Mouse (Mus musculus) MEL (cell line): Measurements from ENCODE around the gene Arhgef3. TPM values are rescaled to one million over a fixed set of nuclear protein-coding genes. Genes with fewer than 3 reads are reported as not detected.

Source experiments
- DNase-seq: peaks from one replicate; pipeline ENCODE4 v3.0.0; 2011; ENCODE audit warnings: low read depth, low spot score
- H3K27ac ChIP-seq: 2 replicates; pipeline ENCODE4 v1.5.1; 2012; ENCODE audit warnings: low read depth, mild to moderate bottlenecking, control low read depth, low read length, moderate library complexity; ENCODE audit not compliant: control insufficient read depth
- H3K27me3 ChIP-seq, 2 experiments: fragments of 150-350 bp in 1 of 2; sonication (generic) in 1 of 2; 2 replicates each; pipeline ENCODE4 v1.6.1; 2012; ENCODE audit warnings: low read length in 2 of 2, mild to moderate bottlenecking in 2 of 2, improper control_type of control experiment in 1 of 2, moderate library complexity in 1 of 2; ENCODE audit not compliant: insufficient read depth in 2 of 2, control insufficient read depth in 1 of 2
- H3K36me3 ChIP-seq, 2 experiments: 2 replicates each; pipeline ENCODE4 v1.6.1; 2012 to 2014; ENCODE audit warnings: low read length in 2 of 2, improper control_type of control experiment in 1 of 2, inconsistent platforms in 1 of 2, mild to moderate bottlenecking in 1 of 2; ENCODE audit not compliant: insufficient read depth in 2 of 2, control insufficient read depth in 1 of 2
- H3K4me1 ChIP-seq, 2 experiments: fragments of 150-350 bp in 1 of 2; sonication (generic) in 1 of 2; 2 replicates each; pipeline ENCODE4 v1.6.1; 2012; ENCODE audit warnings: low read length in 2 of 2, improper control_type of control experiment in 1 of 2, mild to moderate bottlenecking in 1 of 2; ENCODE audit not compliant: insufficient read depth in 2 of 2, control insufficient read depth in 1 of 2
- H3K4me3 ChIP-seq, 2 experiments: fragments of 150-350 bp in 1 of 2; sonication (generic) in 1 of 2; 2 replicates each; pipeline ENCODE4 v1.5.1; 2012; ENCODE audit warnings: low read depth in 2 of 2, low read length in 2 of 2, mild to moderate bottlenecking in 2 of 2, moderate library complexity in 2 of 2, control low read depth in 1 of 2, improper control_type of control experiment in 1 of 2; ENCODE audit not compliant: control insufficient read depth in 1 of 2, insufficient read depth in 1 of 2
- H3K79me2 ChIP-seq: 2 replicates; pipeline ENCODE4 v1.6.1; 2012; ENCODE audit warnings: mild to moderate bottlenecking, low read length, moderate library complexity; ENCODE audit not compliant: control insufficient read depth, poor library complexity, insufficient read depth
- H3K9ac ChIP-seq: 2 replicates; pipeline ENCODE4 v1.6.1; 2012; ENCODE audit warnings: low read depth, mild to moderate bottlenecking, control low read depth, low read length, moderate library complexity; ENCODE audit not compliant: control insufficient read depth, poor library complexity, severe bottlenecking
- H3K9me3 ChIP-seq: fragments of 150-350 bp; sonication (generic); replicated peaks from 2 replicates; pipeline ENCODE4 v1.6.1; 2012; ENCODE audit warnings: mild to moderate bottlenecking, low read length, improper control_type of control experiment, moderate library complexity; ENCODE audit not compliant: insufficient read depth
- CHD2 ChIP-seq: IDR thresholded peaks from 2 replicates; pipeline ENCODE4 v1.6.1; 2011; ENCODE audit warnings: low read length, improper control_type of control experiment
- ELF1 ChIP-seq: IDR thresholded peaks from 2 replicates; pipeline ENCODE4 v1.6.1; 2014; ENCODE audit warnings: low read depth, mild to moderate bottlenecking, inconsistent platforms, low read length, improper control_type of control experiment, moderate library complexity
- GATA1 ChIP-seq: IDR thresholded peaks from 2 replicates; pipeline ENCODE4 v1.6.1; 2011; ENCODE audit warnings: low read depth, low read length, improper control_type of control experiment
- HCFC1 ChIP-seq: IDR thresholded peaks from 2 replicates; pipeline ENCODE4 v1.6.1; 2012; ENCODE audit warnings: low read depth, mild to moderate bottlenecking, inconsistent platforms, low read length, improper control_type of control experiment, moderate library complexity
- MAFK ChIP-seq: IDR thresholded peaks from 2 replicates; pipeline ENCODE4 v1.6.1; 2011; ENCODE audit warnings: low read depth, mild to moderate bottlenecking, low read length, improper control_type of control experiment, borderline replicate concordance
- MAX ChIP-seq: IDR thresholded peaks from 2 replicates; pipeline ENCODE4 v1.6.1; 2011; ENCODE audit warnings: low read length, improper control_type of control experiment
- MXI1 ChIP-seq: IDR thresholded peaks from 2 replicates; pipeline ENCODE4 v1.6.1; 2011; ENCODE audit warnings: mild to moderate bottlenecking, low read depth, low read length, improper control_type of control experiment
- MYB ChIP-seq: IDR thresholded peaks from 2 replicates; pipeline ENCODE4 v1.6.1; 2011; ENCODE audit warnings: mild to moderate bottlenecking, low read depth, low read length, improper control_type of control experiment
- NRF1 ChIP-seq: IDR thresholded peaks from 2 replicates; pipeline ENCODE4 v1.6.1; 2014; ENCODE audit warnings: low read depth, mild to moderate bottlenecking, inconsistent platforms, low read length, improper control_type of control experiment, moderate library complexity; ENCODE audit not compliant: poor library complexity, insufficient read depth, severe bottlenecking
- POLR2AphosphoS2 ChIP-seq: IDR thresholded peaks from 2 replicates; pipeline ENCODE4 v1.6.1; 2011; ENCODE audit warnings: low read length, improper control_type of control experiment
- RAD21 ChIP-seq: IDR thresholded peaks from 2 replicates; pipeline ENCODE4 v1.6.1; 2011; ENCODE audit warnings: mild to moderate bottlenecking, low read depth, low read length, improper control_type of control experiment
- SMC3 ChIP-seq: IDR thresholded peaks from 2 replicates; pipeline ENCODE4 v1.6.1; 2011; ENCODE audit warnings: low read depth, low read length, improper control_type of control experiment
- TAL1 ChIP-seq: IDR thresholded peaks from 2 replicates; pipeline ENCODE4 v1.6.1; 2012; ENCODE audit warnings: mild to moderate bottlenecking, inconsistent platforms, low read length, moderate library complexity, mixed read lengths
- TBP ChIP-seq: IDR thresholded peaks from 2 replicates; pipeline ENCODE4 v1.8.0; 2011; ENCODE audit warnings: low read depth, low read length, improper control_type of control experiment
- TCF12 ChIP-seq: IDR thresholded peaks from 2 replicates; pipeline ENCODE4 v1.6.1; 2014; ENCODE audit warnings: low read depth, mild to moderate bottlenecking, inconsistent platforms, low read length, improper control_type of control experiment, moderate library complexity
- USF1 ChIP-seq: IDR thresholded peaks from 2 replicates; pipeline ENCODE4 v1.6.1; 2014; ENCODE audit warnings: low read depth, mild to moderate bottlenecking, inconsistent platforms, low read length, improper control_type of control experiment, moderate library complexity
- USF2 ChIP-seq, 2 experiments: IDR thresholded peaks; 2 replicates each; pipeline ENCODE4 v1.6.1; 2011 to 2012; ENCODE audit warnings: improper control_type of control experiment in 2 of 2, low read length in 2 of 2, borderline replicate concordance in 1 of 2, inconsistent platforms in 1 of 2, low read depth in 1 of 2, mild to moderate bottlenecking in 1 of 2; ENCODE audit not compliant: insufficient read depth in 1 of 2
- ZMIZ1 ChIP-seq: IDR thresholded peaks from 2 replicates; pipeline ENCODE4 v1.6.1; 2012; ENCODE audit warnings: low read depth, mild to moderate bottlenecking, inconsistent platforms, low read length, improper control_type of control experiment, moderate library complexity
- ZNF384 ChIP-seq: IDR thresholded peaks from 2 replicates; pipeline ENCODE4 v1.6.1; 2012; ENCODE audit warnings: low read depth, mild to moderate bottlenecking, inconsistent platforms, low read length, improper control_type of control experiment
- polyA plus RNA-seq, 2 experiments: library from polyadenylated mRNA; stranded (reverse) in 1 of 2; unstranded in 1 of 2; fragments of >175 nt in 1 of 2; fragments of >200 nt in 1 of 2; gene quantifications; 2 replicates each; pipeline versions ENCODE4 v1.2.1 to v1.2.4; 2012; ENCODE audit warnings: low replicate concordance in 2 of 2, low read depth in 1 of 2; ENCODE audit not compliant: insufficient read length in 2 of 2, insufficient read depth in 1 of 2, missing spikeins in 1 of 2
- total RNA-seq: library from RNA; depleted of rRNA; stranded (reverse); fragments of 300-350 nt; gene quantifications from 2 replicates; pipeline ENCODE4 v1.2.3, GENCODE M21; 2012

The Arhgef3 gene
- total and polyA plus RNA-seq, 3 experiments: 2.1 to 2.7 TPM; not detected in 1

DNA sequence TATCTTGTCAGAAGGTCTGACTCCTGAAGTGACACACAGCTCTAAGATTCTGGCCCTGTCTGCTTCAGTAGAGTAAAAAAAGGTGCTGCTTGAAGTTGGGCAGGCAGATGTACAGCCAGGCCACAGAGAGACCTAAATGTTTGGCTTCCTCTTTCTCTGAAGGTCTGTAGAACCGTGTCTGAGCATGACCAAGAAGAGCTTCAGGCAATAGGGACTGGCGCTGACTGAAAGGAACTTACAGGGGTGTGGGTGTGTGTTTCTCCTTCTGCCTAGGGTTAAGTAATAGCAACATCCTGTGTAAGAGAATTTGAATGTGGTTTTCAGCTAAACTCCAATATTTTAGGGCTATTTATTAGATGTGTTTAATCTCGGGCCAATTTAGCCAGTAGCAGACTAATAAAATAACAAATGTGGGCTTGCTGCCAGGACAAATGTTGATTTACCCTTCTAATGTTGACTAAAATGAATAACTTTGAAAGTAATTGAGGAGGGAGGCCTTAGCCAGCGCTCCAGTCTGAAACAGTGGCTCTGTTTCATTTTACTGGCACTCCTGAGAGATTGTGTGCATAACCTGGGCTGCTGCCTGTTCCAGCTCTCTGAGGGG lies 236.9 kb downstream of the Arhgef3 start (continued):
- TF ChIP-seq TCF12 (no peak), TBP (peak; percentile 61), MAX (peak; percentile 57; the same call in 1 of the 2 replicates)
- TF ChIP-seq, all 39 proteins: peak for 10

DNA sequence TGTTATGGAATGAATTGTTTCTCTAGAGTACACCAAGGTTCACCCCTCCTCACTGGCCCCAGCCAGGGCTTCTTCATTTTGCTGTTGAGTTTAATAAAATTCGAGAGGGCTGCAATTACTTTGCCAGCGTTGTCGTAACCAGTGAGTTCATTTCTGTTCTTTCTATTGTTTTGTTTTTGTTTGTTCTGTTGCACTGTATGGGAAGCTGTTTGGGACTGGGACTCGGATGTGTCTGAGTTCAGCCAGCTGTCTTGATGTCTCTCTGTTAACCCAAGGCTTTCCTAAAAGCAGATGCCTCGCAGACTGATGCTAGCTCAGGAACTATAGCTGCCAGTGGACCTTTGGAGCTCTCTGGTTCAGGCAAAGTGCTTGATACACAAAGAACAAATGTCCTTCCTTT lies 237.8 kb downstream of the Arhgef3 start:
- no peaks in the 10 kb centered on the region for H3K27me3 ChIP-seq
- no peak for DNase-seq
- H3K27ac ChIP-seq: no peak overlapping the region
- peaks cover 0 to 24% of the 10 kb centered on the region in 2 experiments; a peak in 2 of 4 replicates for H3K36me3 ChIP-seq
- TF ChIP-seq ZNF384 (no peak), GATA1 (no peak), USF2 (IDR thresholded peaks at IDR 0.05; ENCODE audit: borderline replicate concordance in 1 of 2, insufficient read depth in 1 of 2, low read depth in 1 of 2, low read length in 2 of 2) (no peak), MYB (no peak), MXI1 (no peak), NRF1 (no peak), CHD2 (no peak), MAX (no peak), POLR2AphosphoS2 (no peak), ZMIZ1 (no peak), USF1 (no peak)
- TF ChIP-seq, all 39 proteins: peak for 0
- H3K79me2 ChIP-seq: no peaks in the 10 kb centered on the region
- peaks cover 9 to 33% of the 10 kb centered on the region in 2 experiments for H3K4me1 ChIP-seq
- no peaks in the 10 kb centered on the region for H3K9me3 ChIP-seq
- no peak overlapping the region for H3K4me3 ChIP-seq
- no peak overlapping the region for H3K9ac ChIP-seq

DNA sequence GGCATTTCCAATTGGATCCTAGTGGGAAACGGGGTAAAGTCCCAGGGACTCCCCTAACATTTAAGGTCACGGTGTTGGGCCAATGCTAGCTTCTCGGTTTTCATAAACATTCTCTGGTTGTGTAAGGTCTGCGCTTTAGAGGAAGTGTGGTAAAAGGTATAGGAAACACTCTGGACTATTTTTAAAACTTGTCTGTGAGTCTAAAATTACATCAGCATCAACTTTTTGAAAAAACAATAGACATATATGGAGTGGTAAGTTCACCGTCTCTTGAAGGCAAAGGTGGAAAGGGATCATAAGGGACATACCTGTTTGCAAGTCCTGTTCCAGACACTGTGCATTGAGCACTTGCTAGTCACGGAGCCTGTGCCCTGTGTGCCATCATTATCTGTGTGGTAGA lies 240.5 kb downstream of the Arhgef3 start:
- Histone ChIP-seq H3K4me1 (peaks cover 6 to 17% of the 10 kb centered on the region in 2 experiments), H3K36me3 (peaks cover 0 to 18% of the 10 kb centered on the region in 2 experiments; a peak in 2 of 4 replicates), H3K27ac (no peak overlapping the region)

More for the DNA sequence above, 240.5 kb downstream of the Arhgef3 start:
- TF ChIP-seq USF1 (no peak), ELF1 (no peak), RAD21 (no peak), SMC3 (no peak), HCFC1 (no peak), TAL1 (no peak), NRF1 (no peak), TCF12 (no peak), MAFK (no peak), CHD2 (no peak)
- Histone ChIP-seq H3K27me3 (no peaks in the 10 kb centered on the region), H3K9ac (no peak overlapping the region), H3K4me3 (no peak overlapping the region), H3K9me3 (no peaks in the 10 kb centered on the region), H3K79me2 (no peaks in the 10 kb centered on the region)
- no peak for DNase-seq
